Mouse (Mus musculus): Measurements from ENCODE around the gene Tgfb2. TPM values are rescaled to one million over a fixed set of nuclear protein-coding genes. Genes with fewer than 3 reads are reported as not detected.
A peak's percentile ranks its signal among the peaks of the same experiment; 100 is the strongest.

Tgfb2 gene
- total RNA-seq, 2 experiments from 2014 or later, result 28.7 to 31.6 TPM

- DNase-seq, result no peak
Observed at GRCm38 (mm10) chr1:186581114-186581513, 124.7 kb downstream of the Tgfb2 start.

DNA sequence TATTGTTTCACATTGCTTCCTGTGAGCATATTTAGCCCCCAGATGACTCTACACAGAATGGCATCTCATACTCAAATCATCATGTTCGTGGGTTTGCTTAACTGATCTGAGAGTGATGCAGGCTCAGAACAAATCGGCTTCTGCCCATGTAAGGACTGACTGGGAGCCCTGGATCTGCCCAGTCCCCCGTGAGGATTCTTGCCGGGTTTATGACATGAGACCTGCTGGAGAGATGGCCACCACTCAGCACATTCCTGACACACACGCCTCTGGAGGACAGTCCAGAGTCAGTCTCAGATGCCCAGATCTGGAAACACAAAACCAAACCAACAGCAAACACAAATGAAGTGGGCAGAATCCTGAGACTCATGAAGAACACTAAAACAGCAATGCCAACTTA is 128.5 kb downstream of the Tgfb2 start:
- DNase-seq, result peak; percentile 45

- DNase-seq, result no peak
Observed at GRCm38 (mm10) chr1:186575629-186576028, 130.2 kb downstream of the Tgfb2 start.

- DNase-seq, result no peak
Observed at GRCm38 (mm10) chr1:186575074-186575473, 130.7 kb downstream of the Tgfb2 start.

Other genes starting within 250 kb of the Tgfb2 start
- 10 to 100 TPM; 16.0 to 16.7 TPM for gene Rrp15, start 43.4 kb upstream of the Tgfb2 start, total RNA-seq (2021)